Mouse (Mus musculus) megakaryocyte, embryonic 14.5 days (primary cell): ENCODE measurements around the gene Arhgap5. TPM values are rescaled to one million over a fixed set of nuclear protein-coding genes. Genes with fewer than 3 reads are reported as not detected.

Experiments
- H3K27me3 ChIP-seq: replicated peaks from 2 replicates; pipeline ENCODE3; 2012; ENCODE audit warnings: inconsistent platforms
- H3K36me3 ChIP-seq: replicated peaks from 2 replicates; pipeline ENCODE3; 2012; ENCODE audit warnings: low read length, inconsistent platforms, mixed read lengths
- H3K4me1 ChIP-seq: 2 replicates; pipeline ENCODE4 v1.6.1; 2012; ENCODE audit warnings: inconsistent platforms
- H3K4me3 ChIP-seq: replicated peaks from 2 replicates; pipeline ENCODE3; 2012; ENCODE audit warnings: moderate library complexity, mild to moderate bottlenecking, inconsistent platforms
- H3K9me3 ChIP-seq: 2 replicates; pipeline ENCODE4 v1.6.1; 2012; ENCODE audit warnings: inconsistent platforms
- FLI1 ChIP-seq: IDR thresholded peaks from 2 replicates; pipeline ENCODE4 v1.6.1; 2012; ENCODE audit warnings: low read length, inconsistent platforms, mixed read lengths
- GATA1 ChIP-seq: IDR thresholded peaks from 3 replicates; pipeline ENCODE4 v1.6.1; 2012; ENCODE audit warnings: mixed read lengths, low read length, inconsistent platforms, borderline replicate concordance
- polyA plus RNA-seq: library from polyadenylated mRNA; stranded (reverse); fragments of >175 nt; gene quantifications from 2 replicates; pipeline ENCODE4 v1.2.3, GENCODE M21; 2012; ENCODE audit warnings: low replicate concordance; ENCODE audit not compliant: insufficient read depth

The Arhgap5 gene
- 0.50 TPM in 1 of 2 replicates, not detected in the other for polyA plus RNA-seq

DNA sequence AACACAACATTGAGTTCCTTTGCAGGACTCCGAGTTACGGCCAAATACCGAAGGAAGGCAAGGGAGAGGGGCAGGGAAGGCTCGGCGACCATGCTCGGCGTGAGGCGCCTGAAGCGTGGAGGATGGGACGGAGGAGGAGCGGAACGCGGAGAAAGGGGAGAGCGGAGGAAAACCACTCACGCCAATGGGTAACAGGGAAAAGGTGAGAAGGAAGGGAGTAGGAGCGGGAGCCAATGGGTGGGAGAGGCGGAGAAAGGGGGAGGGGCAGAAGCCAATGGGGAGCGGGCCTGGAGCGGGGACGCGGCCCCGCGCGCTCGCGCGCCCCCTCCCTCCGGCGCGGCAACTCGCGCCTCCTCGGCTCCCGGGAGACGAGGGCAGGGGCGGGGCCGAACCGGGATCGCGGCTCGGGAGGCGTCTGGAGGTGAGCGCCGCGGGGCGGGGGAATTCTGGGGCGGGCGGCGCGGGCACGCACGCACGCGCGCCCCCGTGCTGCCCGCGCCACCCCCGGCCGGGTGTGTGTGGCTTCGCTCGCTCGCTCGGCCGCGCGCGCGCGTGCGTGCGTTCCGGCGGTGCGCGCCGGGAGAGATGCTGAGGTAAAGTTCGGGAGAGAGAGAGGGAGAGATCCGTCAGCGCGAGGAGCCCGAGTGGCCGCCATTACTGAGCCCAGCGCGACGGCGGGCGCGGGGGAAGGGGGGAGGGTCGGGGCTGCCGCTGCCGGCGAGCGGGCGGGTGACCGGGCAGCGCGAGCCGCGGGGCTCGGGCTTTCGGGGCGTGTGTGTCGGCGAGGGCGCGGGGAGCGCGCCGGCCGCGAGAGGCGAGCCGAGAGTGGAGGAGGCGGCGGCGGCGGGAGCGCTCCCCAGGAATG, at the start of gene Arhgap5:
Gene Arhgap5, plus strand, starts transcription at position 517 of the 865 bp plus-strand sequence.
- Histone ChIP-seq H3K4me1 (peaks cover 10% of the 10 kb centered on the region), H3K4me3 (peak within 1 kb of the TSS; percentile 96), H3K27me3 (no peaks in the 10 kb centered on the region), H3K36me3 (no peaks in the 10 kb centered on the region), H3K9me3 (no peaks in the 10 kb centered on the region)
- TF ChIP-seq GATA1 (no peak), FLI1 (no peak)

- TF ChIP-seq FLI1, result no peak
- no peak for TF ChIP-seq GATA1
- H3K27me3 ChIP-seq, result no peaks in the 10 kb centered on the region
- H3K4me3 ChIP-seq, result no peak overlapping the region
- H3K4me1 ChIP-seq, result no peaks in the 10 kb centered on the region
- H3K9me3 ChIP-seq, result no peaks in the 10 kb centered on the region
- H3K36me3 ChIP-seq, result no peaks in the 10 kb centered on the region
These were observed 39.2 kb upstream of the Arhgap5 start for GRCm38 (mm10) chr12:52464593-52464992.

DNA sequence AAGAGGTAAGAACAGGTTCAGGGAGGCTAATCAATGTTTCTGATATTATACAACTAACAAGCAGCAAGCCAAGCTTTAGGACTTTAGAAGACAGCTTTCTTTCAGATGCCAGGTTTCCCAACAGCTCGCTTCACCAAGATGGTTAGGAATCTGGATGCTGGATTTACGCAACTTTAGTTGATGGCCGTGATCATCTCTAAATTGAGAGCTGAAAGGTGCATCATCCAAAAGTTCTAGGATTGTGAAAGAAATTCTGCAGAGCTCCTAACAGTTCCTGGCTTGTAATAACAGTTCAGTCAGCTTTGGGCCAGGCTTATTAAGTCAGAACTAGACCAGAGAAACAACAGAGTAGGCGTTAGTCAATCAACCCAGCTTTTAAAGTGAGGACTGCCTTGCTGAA, 32.2 kb upstream of the Arhgap5 start:
- TF ChIP-seq FLI1 (no peak), GATA1 (no peak)
- Histone ChIP-seq H3K4me1 (no peaks in the 10 kb centered on the region), H3K36me3 (no peaks in the 10 kb centered on the region), H3K27me3 (no peaks in the 10 kb centered on the region), H3K4me3 (no peak overlapping the region), H3K9me3 (no peaks in the 10 kb centered on the region)

GRCm38 (mm10) chr12:52473988-52474968, 29.5 kb upstream of the Arhgap5 start:
- Histone ChIP-seq H3K27me3 (no peaks in the 10 kb centered on the region), H3K4me3 (no peak overlapping the region), H3K4me1 (no peaks in the 10 kb centered on the region), H3K9me3 (no peaks in the 10 kb centered on the region), H3K36me3 (no peaks in the 10 kb centered on the region)
- TF ChIP-seq FLI1 (no peak), GATA1 (no peak)

- no peaks in the 10 kb centered on the region for H3K36me3 ChIP-seq
- TF ChIP-seq FLI1, result no peak
- no peak for TF ChIP-seq GATA1
- no peak overlapping the region for H3K4me3 ChIP-seq
These were observed 27.7 kb upstream of the Arhgap5 start for GRCm38 (mm10) chr12:52476036-52476435.

DNA sequence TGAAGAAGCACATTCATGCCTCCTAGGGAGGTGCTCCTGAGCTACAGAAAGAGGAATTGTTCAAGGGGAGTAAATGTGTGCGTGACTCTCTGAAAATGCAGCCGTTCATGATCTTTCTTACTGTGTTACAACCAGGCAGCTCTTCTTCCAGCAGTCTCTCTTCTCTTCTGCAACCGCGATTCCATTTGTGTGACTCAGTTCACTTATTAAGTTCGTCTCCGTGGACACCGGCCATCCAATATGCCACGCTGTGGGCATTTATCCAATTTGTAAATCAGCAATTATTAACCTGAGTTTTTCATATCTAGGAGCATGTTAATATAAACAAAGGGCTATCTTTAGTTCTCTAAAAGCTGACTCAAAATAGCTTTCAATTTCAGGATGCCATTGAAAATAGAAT, 25.2 kb upstream of the Arhgap5 start:
- H3K36me3 ChIP-seq, result no peaks in the 10 kb centered on the region
- no peaks in the 10 kb centered on the region for H3K9me3 ChIP-seq
- H3K4me1 ChIP-seq, result peaks cover 7% of the 10 kb centered on the region
- H3K27me3 ChIP-seq, result peaks cover 2% of the 10 kb centered on the region
- H3K4me3 ChIP-seq, result no peak overlapping the region
- TF ChIP-seq GATA1 (no peak), FLI1 (no peak)

More at GRCm38 (mm10) chr12:52476036-52476435, 27.7 kb upstream of the Arhgap5 start:
- Histone ChIP-seq H3K9me3 (no peaks in the 10 kb centered on the region), H3K27me3 (peaks cover 2% of the 10 kb centered on the region), H3K4me1 (no peaks in the 10 kb centered on the region)

DNA sequence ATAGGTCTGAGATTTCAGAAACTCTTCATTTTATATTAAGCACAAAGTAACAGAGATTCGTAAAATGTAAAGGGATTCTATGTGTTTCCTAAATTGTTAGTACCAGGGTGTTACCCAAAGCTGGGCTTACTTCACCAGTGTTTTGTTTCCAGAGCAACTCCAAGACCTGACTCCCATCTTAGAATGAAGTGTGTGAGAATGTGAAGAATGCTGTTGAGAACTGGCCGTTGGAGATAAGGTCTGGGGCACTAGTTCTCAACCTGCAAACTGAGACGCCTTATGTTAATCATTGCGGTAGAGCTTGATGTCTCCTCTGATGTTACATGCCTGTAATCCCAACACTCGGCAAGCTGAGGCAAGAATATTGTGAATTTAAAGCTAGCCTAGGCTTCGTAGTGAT, 24.4 kb upstream of the Arhgap5 start:
- Histone ChIP-seq H3K4me3 (no peak overlapping the region), H3K4me1 (peaks cover 7% of the 10 kb centered on the region), H3K27me3 (peaks cover 2% of the 10 kb centered on the region), H3K36me3 (no peaks in the 10 kb centered on the region), H3K9me3 (no peaks in the 10 kb centered on the region)
- no peak for TF ChIP-seq GATA1
- TF ChIP-seq FLI1, result no peak

DNA sequence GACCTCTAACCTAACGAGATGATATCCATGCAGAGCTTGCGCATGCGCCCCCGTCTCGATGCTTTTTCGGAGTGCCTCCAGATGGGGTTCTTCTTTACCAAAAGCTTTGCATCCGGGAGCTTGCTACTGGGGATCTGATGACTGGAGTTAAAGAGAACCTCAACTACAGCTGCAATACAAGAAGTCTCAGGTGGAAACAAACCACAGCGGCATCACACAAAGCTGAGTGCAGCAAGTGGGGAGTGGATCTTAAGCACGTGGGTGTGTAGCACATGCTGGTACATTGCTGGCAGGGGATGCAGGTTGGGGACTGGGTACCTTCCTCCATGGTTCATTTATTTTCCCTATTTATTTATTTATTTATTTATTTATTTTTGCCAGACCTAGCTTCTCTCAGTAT, 22.9 kb upstream of the Arhgap5 start:
- peaks cover 3% of the 10 kb centered on the region for H3K27me3 ChIP-seq
- TF ChIP-seq FLI1, result no peak
- H3K36me3 ChIP-seq, result no peaks in the 10 kb centered on the region
- no peak overlapping the region for H3K4me3 ChIP-seq
- H3K4me1 ChIP-seq, result peaks cover 7% of the 10 kb centered on the region
- H3K9me3 ChIP-seq, result no peaks in the 10 kb centered on the region

DNA sequence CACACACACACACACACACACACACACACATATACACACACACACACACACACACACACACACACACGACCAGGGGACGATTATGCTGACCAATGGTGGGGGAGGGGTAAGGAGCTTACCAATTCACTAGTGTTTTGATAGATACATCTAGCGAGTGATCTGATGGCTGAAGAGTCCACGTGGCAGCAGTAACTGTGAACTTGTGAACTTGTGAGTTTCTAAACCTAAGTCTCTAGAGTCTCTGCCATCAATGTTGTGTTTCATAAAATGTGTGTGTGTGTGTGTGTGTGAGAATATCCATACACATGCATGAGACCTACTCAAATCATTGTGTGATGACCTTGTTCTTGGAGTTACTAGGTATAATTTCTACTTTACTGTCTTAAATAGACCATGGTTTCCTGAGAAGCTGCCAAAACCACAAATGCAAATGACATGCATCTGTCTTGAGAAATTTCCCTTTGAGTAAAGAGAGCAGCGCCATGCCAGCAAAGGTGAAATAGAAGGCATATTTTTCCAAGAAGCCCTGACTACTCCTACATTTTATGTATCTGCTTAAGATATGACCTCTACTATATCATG, 21.7 kb upstream of the Arhgap5 start:
- Histone ChIP-seq H3K4me3 (no peak overlapping the region), H3K9me3 (no peaks in the 10 kb centered on the region), H3K27me3 (peaks cover 3% of the 10 kb centered on the region), H3K36me3 (no peaks in the 10 kb centered on the region), H3K4me1 (peaks cover 7% of the 10 kb centered on the region)
- no peak for TF ChIP-seq FLI1
- TF ChIP-seq GATA1, result no peak

- Histone ChIP-seq H3K27me3 (peaks cover 3% of the 10 kb centered on the region), H3K4me1 (peaks cover 8% of the 10 kb centered on the region), H3K36me3 (no peaks in the 10 kb centered on the region), H3K9me3 (no peaks in the 10 kb centered on the region), H3K4me3 (no peak overlapping the region)
- TF ChIP-seq GATA1, result no peak
- TF ChIP-seq FLI1, result no peak
These were observed 20.6 kb upstream of the Arhgap5 start for GRCm38 (mm10) chr12:52483219-52483618.
